Mouse (Mus musculus) neural tube, embryonic 13.5 days (tissue): ENCODE results near the gene Arhgef3. TPM values are rescaled to one million over a fixed set of nuclear protein-coding genes. Genes with fewer than 3 reads are reported as not detected.

Experiments used
- ATAC-seq: fragments of 200-750 bp; cut with Nextera tagmentation; 2 replicates; pipeline ENCODE4 v1.8.0; 2017; ENCODE audit warnings: low read depth, mild to moderate bottlenecking, moderate TSS enrichment, moderate library complexity
- H3K27ac ChIP-seq: fragments of 300-500 bp; sonication (generic); replicated peaks from 2 replicates; pipeline ENCODE4 v1.5.1; 2015; ENCODE audit warnings: moderate library complexity, mild to moderate bottlenecking, inconsistent platforms
- H3K27me3 ChIP-seq: fragments of 300-500 bp; sonication (generic); 2 replicates; pipeline ENCODE4 v1.6.1; 2015; ENCODE audit warnings: mild to moderate bottlenecking, inconsistent platforms
- H3K36me3 ChIP-seq: fragments of 300-500 bp; sonication (generic); 2 replicates; pipeline ENCODE4 v1.6.1; 2015; ENCODE audit warnings: mild to moderate bottlenecking, inconsistent platforms
- H3K4me1 ChIP-seq: fragments of 300-500 bp; sonication (generic); replicated peaks from 2 replicates; pipeline ENCODE4 v1.6.1; 2015; ENCODE audit warnings: inconsistent platforms
- H3K4me2 ChIP-seq: fragments of 300-500 bp; sonication (generic); 2 replicates; pipeline ENCODE4 v1.6.1; 2015; ENCODE audit warnings: inconsistent platforms, mild to moderate bottlenecking, moderate library complexity
- H3K4me3 ChIP-seq: fragments of 300-500 bp; sonication (generic); 2 replicates; pipeline ENCODE4 v1.5.1; 2015; ENCODE audit warnings: mild to moderate bottlenecking, inconsistent platforms
- H3K9ac ChIP-seq: fragments of 300-500 bp; sonication (generic); 2 replicates; pipeline ENCODE4 v1.6.1; 2015; ENCODE audit warnings: moderate library complexity, mild to moderate bottlenecking, inconsistent platforms
- H3K9me3 ChIP-seq: fragments of 300-500 bp; sonication (generic); 2 replicates; pipeline ENCODE4 v1.6.1; 2016; ENCODE audit warnings: inconsistent platforms
- WGBS: fragments of 180-500 bp; shearing (Covaris S2); methylation state at CpG from one replicate; pipeline ENCODE4 v1.1.7; 2015; 5-methylcytosine and 5-hydroxymethylcytosine counted together
- polyA plus RNA-seq: library from polyadenylated mRNA; unstranded; fragments of >200 nt; fragmentation: Nextera tagmentation; extraction: Ambion mirVana; gene quantifications from 2 replicates; pipeline ENCODE4 v1.2.1, GENCODE M21; 2015

The Arhgef3 gene
- polyA plus RNA-seq, 1 experiment from 2014 or later = 3.3 TPM

GRCm38 (mm10) chr14:27118546-27118945 is 3.8 kb downstream of the Arhgef3 start:
- H3K9ac ChIP-seq = no peak overlapping the region
- no peak overlapping the region for H3K4me2 ChIP-seq
- H3K27me3 ChIP-seq = peaks cover 40% of the 10 kb centered on the region
- H3K27ac ChIP-seq = no peak overlapping the region
- peaks cover 13% of the 10 kb centered on the region for H3K4me1 ChIP-seq
- no peak for ATAC-seq
- WGBS = 77% methylated on average over 5 of the region's 5 CpGs
- no peaks in the 10 kb centered on the region for H3K36me3 ChIP-seq
- H3K9me3 ChIP-seq = no peaks in the 10 kb centered on the region
- H3K4me3 ChIP-seq = no peak overlapping the region

- Histone ChIP-seq H3K27ac (no peak overlapping the region), H3K4me1 (no peaks in the 10 kb centered on the region), H3K4me3 (no peak overlapping the region), H3K9ac (no peak overlapping the region), H3K27me3 (0 out of 2 replicates have a peak, but pooled peaks cover 4% of the 10 kb centered on the region), H3K4me2 (no peak overlapping the region), H3K9me3 (no peaks in the 10 kb centered on the region), H3K36me3 (no peaks in the 10 kb centered on the region)
- no peak for ATAC-seq
- 84% methylated on average over 3 of the region's 3 CpGs for WGBS
These were observed 7.9 kb downstream of the Arhgef3 start for GRCm38 (mm10) chr14:27122646-27123045.

GRCm38 (mm10) chr14:27123543-27123942 is 8.8 kb downstream of the Arhgef3 start:
- ATAC-seq = no peak
- no peaks in the 10 kb centered on the region for H3K27me3 ChIP-seq
- WGBS = 62% methylated on average over 8 of the region's 8 CpGs
- no peak overlapping the region for H3K4me2 ChIP-seq
- no peak overlapping the region for H3K27ac ChIP-seq
- no peaks in the 10 kb centered on the region for H3K9me3 ChIP-seq
- no peak overlapping the region for H3K9ac ChIP-seq
- H3K4me3 ChIP-seq = no peak overlapping the region
- H3K4me1 ChIP-seq = no peaks in the 10 kb centered on the region
- H3K36me3 ChIP-seq = no peaks in the 10 kb centered on the region

GRCm38 (mm10) chr14:27130031-27130430 is 15.3 kb downstream of the Arhgef3 start:
- Histone ChIP-seq H3K4me2 (no peak overlapping the region), H3K27me3 (no peaks in the 10 kb centered on the region), H3K36me3 (no peaks in the 10 kb centered on the region), H3K9me3 (no peaks in the 10 kb centered on the region), H3K9ac (no peak overlapping the region), H3K27ac (no peak overlapping the region), H3K4me1 (no peaks in the 10 kb centered on the region), H3K4me3 (no peak overlapping the region)
- ATAC-seq = no peak
- 91% methylated on average over 3 of the region's 3 CpGs for WGBS

- Histone ChIP-seq H3K9me3 (no peaks in the 10 kb centered on the region), H3K4me2 (no peak overlapping the region), H3K9ac (no peak overlapping the region), H3K36me3 (no peaks in the 10 kb centered on the region), H3K4me1 (no peaks in the 10 kb centered on the region), H3K27ac (no peak overlapping the region), H3K27me3 (no peaks in the 10 kb centered on the region), H3K4me3 (no peak overlapping the region)
- 85% methylated on average over 1 of the region's 1 CpGs for WGBS
- no peak for ATAC-seq
These were observed 16.0 kb downstream of the Arhgef3 start for GRCm38 (mm10) chr14:27130676-27131075.

- H3K9me3 ChIP-seq = no peaks in the 10 kb centered on the region
- H3K9ac ChIP-seq = no peak overlapping the region
- no peak overlapping the region for H3K4me2 ChIP-seq
- ATAC-seq = no peak
- no peaks in the 10 kb centered on the region for H3K4me1 ChIP-seq
- 63% methylated on average over 1 of the region's 1 CpGs for WGBS
- H3K27me3 ChIP-seq = no peaks in the 10 kb centered on the region
- no peak overlapping the region for H3K4me3 ChIP-seq
- no peak overlapping the region for H3K27ac ChIP-seq
- H3K36me3 ChIP-seq = no peaks in the 10 kb centered on the region
These were observed 16.8 kb downstream of the Arhgef3 start for GRCm38 (mm10) chr14:27131521-27131920.

GRCm38 (mm10) chr14:27138891-27139290 is 24.2 kb downstream of the Arhgef3 start:
- 81% methylated on average over 9 of the region's 9 CpGs for whole genome bisulfite sequencing
- no peak for ATAC-seq
- H3K4me2 ChIP-seq = no peak overlapping the region

GRCm38 (mm10) chr14:27139968-27140367 is 25.3 kb downstream of the Arhgef3 start:
- peaks cover 2% of the 10 kb centered on the region; the same call in 1 of the 2 replicates for H3K4me1 ChIP-seq
- 83% methylated on average over 3 of the region's 3 CpGs for WGBS
- H3K9ac ChIP-seq = no peak overlapping the region
- H3K27ac ChIP-seq = no peak overlapping the region
- no peaks in the 10 kb centered on the region for H3K36me3 ChIP-seq
- H3K9me3 ChIP-seq = no peaks in the 10 kb centered on the region
- H3K27me3 ChIP-seq = no peaks in the 10 kb centered on the region
- no peak overlapping the region for H3K4me3 ChIP-seq
- H3K4me2 ChIP-seq = no peak overlapping the region
- no peak for ATAC-seq

More at GRCm38 (mm10) chr14:27138891-27139290, 24.2 kb downstream of the Arhgef3 start:
- no peaks in the 10 kb centered on the region for H3K36me3 ChIP-seq
- H3K9me3 ChIP-seq = no peaks in the 10 kb centered on the region
- H3K27ac ChIP-seq = no peak overlapping the region
- no peak overlapping the region for H3K9ac ChIP-seq
- H3K4me1 ChIP-seq = no peaks in the 10 kb centered on the region
- no peaks in the 10 kb centered on the region for H3K27me3 ChIP-seq
- H3K4me3 ChIP-seq = no peak overlapping the region

GRCm38 (mm10) chr14:27141486-27141885 is 26.8 kb downstream of the Arhgef3 start:
- Histone ChIP-seq H3K27me3 (no peaks in the 10 kb centered on the region), H3K4me3 (no peak overlapping the region), H3K27ac (no peak overlapping the region), H3K4me1 (peaks cover 9% of the 10 kb centered on the region; the same call in 1 of the 2 replicates), H3K9ac (no peak overlapping the region), H3K9me3 (no peaks in the 10 kb centered on the region), H3K36me3 (no peaks in the 10 kb centered on the region), H3K4me2 (no peak overlapping the region)
- no peak for ATAC-seq
- 20% methylated on average over 3 of the region's 3 CpGs for WGBS

- WGBS = 83% methylated on average over 5 of the region's 5 CpGs
- Histone ChIP-seq H3K27ac (no peak overlapping the region), H3K4me2 (no peak overlapping the region), H3K4me1 (peaks cover 9% of the 10 kb centered on the region; the same call in 1 of the 2 replicates), H3K27me3 (no peaks in the 10 kb centered on the region), H3K9ac (no peak overlapping the region), H3K4me3 (no peak overlapping the region), H3K36me3 (no peaks in the 10 kb centered on the region), H3K9me3 (no peaks in the 10 kb centered on the region)
- no peak for ATAC-seq
These were observed 28.0 kb downstream of the Arhgef3 start for GRCm38 (mm10) chr14:27142680-27143079.

GRCm38 (mm10) chr14:27145171-27146045 is 30.7 kb downstream of the Arhgef3 start:
- Histone ChIP-seq H3K27ac (peak overlapping the region; percentile 20; the same call in 1 of the 2 replicates), H3K36me3 (no peaks in the 10 kb centered on the region), H3K4me2 (no peak overlapping the region), H3K4me1 (peaks cover 9% of the 10 kb centered on the region; the same call in 1 of the 2 replicates), H3K9ac (no peak overlapping the region), H3K27me3 (no peaks in the 10 kb centered on the region), H3K4me3 (no peak overlapping the region), H3K9me3 (no peaks in the 10 kb centered on the region)
- WGBS = 60% methylated on average over 8 of the region's 8 CpGs
- no peak for ATAC-seq

- Histone ChIP-seq H3K4me2 (no peak overlapping the region), H3K9ac (no peak overlapping the region), H3K4me1 (peaks cover 9% of the 10 kb centered on the region; the same call in 1 of the 2 replicates), H3K27ac (no peak overlapping the region), H3K9me3 (no peaks in the 10 kb centered on the region), H3K4me3 (no peak overlapping the region), H3K36me3 (no peaks in the 10 kb centered on the region), H3K27me3 (no peaks in the 10 kb centered on the region)
- ATAC-seq = no peak
- WGBS = 97% methylated on average over 7 of the region's 7 CpGs
These were observed 33.0 kb downstream of the Arhgef3 start for GRCm38 (mm10) chr14:27147726-27148125.
